Mouse (Mus musculus): ENCODE measurements at regions not wholly inside any gene's neighbourhood (a gene's known extent, or its start where the extent isn't known, plus 50 kb on each side); places are given as distances from the start of the nearest gene placed in this dataset.
A peak's percentile ranks its signal among the peaks of the same experiment; 100 is the strongest.

GRCm38 (mm10) chr1:48383590-48383989 is 1490.9 kb upstream of the Slc39a10 start:
- Histone ChIP-seq H3K36me3 (no peaks in the 10 kb centered on the region), H3K4me1 (replicated peaks) (no peaks in the 10 kb centered on the region), H3K9me3 (no peaks in the 10 kb centered on the region), H3K4me3 (replicated peaks) (no peak overlapping the region), H3K27me3 (no peaks in the 10 kb centered on the region), H3K4me2 (replicated peaks) (no peak overlapping the region), H3K27ac (no peak overlapping the region), H3K9ac (replicated peaks) (no peak overlapping the region)
- no peak for ATAC-seq
- 77% methylated on average over 1 of the region's 1 CpGs for WGBS

DNA sequence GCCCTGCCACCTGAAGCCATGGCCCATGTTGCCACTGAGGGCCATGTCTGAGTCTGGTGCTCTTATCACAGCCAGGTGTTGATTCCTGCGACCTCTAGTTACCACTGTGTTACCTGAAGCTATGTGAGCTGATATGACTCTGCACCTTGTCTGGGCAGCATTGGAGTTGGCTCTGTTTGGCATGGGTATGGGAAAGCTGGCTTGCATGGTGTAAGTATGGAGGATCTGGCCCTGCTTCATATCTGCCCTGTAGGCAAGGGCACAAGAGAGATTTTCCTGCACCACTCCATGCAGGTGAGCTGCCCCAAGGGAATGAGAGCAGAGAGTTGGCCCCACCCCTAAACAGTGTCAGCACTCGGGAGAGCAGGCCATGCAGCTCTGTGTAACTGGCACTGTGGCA is 1487.5 kb upstream of the Slc39a10 start:
- 70% methylated on average over 2 of the region's 2 CpGs for WGBS
- H3K27me3 ChIP-seq: no peaks in the 10 kb centered on the region
- H3K36me3 ChIP-seq: no peaks in the 10 kb centered on the region
- no peaks in the 10 kb centered on the region for H3K9me3 ChIP-seq
- H3K9ac ChIP-seq (replicated peaks): no peak overlapping the region
- no peak overlapping the region for H3K4me3 ChIP-seq (replicated peaks)
- H3K27ac ChIP-seq: no peak overlapping the region
- no peak overlapping the region for H3K4me2 ChIP-seq (replicated peaks)
- ATAC-seq: 0 out of 2 replicates have a peak, but pooled peaks have one; percentile 20
- H3K4me1 ChIP-seq (replicated peaks): no peaks in the 10 kb centered on the region

- H3K4me2 ChIP-seq (replicated peaks): no peak overlapping the region
- 80% methylated on average over 3 of the region's 3 CpGs for WGBS
- no peaks in the 10 kb centered on the region for H3K9me3 ChIP-seq
- no peak overlapping the region for H3K27ac ChIP-seq
- no peaks in the 10 kb centered on the region for H3K36me3 ChIP-seq
- ATAC-seq: no peak
- no peaks in the 10 kb centered on the region for H3K4me1 ChIP-seq (replicated peaks)
- H3K9ac ChIP-seq (replicated peaks): no peak overlapping the region
- H3K4me3 ChIP-seq (replicated peaks): no peak overlapping the region
- no peaks in the 10 kb centered on the region for H3K27me3 ChIP-seq
Measured at GRCm38 (mm10) chr1:48351416-48351815, 1458.8 kb upstream of the Slc39a10 start.

DNA sequence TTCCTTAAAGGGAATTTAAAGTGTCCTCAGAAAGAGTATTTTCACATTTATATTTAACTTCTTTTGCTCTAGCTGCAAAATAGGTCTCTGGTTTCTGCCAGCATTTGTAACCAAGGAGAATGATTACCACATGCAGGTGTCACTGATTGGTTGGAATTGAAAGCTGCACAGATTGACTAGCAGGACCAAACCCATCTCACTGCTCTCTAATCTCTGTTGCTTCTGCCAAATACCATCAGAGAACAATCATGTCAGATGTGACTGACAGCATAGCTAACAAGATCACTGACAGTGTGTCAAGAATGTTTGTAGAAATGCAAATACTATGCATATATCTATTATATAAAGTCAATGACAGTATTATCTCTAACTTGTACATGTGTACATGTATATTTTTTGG is 1450.3 kb upstream of the Slc39a10 start:
- H3K9ac ChIP-seq (replicated peaks): no peak overlapping the region
- H3K27me3 ChIP-seq: no peaks in the 10 kb centered on the region
- ATAC-seq: no peak
- no peaks in the 10 kb centered on the region for H3K4me1 ChIP-seq (replicated peaks)
- no peak overlapping the region for H3K4me3 ChIP-seq (replicated peaks)
- H3K36me3 ChIP-seq: no peaks in the 10 kb centered on the region
- H3K9me3 ChIP-seq: no peaks in the 10 kb centered on the region
- no peak overlapping the region for H3K27ac ChIP-seq
- H3K4me2 ChIP-seq (replicated peaks): no peak overlapping the region

Measured in midbrain, embryonic 13.5 days (tissue).